Mouse (Mus musculus): Measurements from ENCODE around the gene Kbtbd13. TPM values are rescaled to one million over a fixed set of nuclear protein-coding genes. Genes with fewer than 3 reads are reported as not detected.

Kbtbd13 gene
- total RNA-seq (2017): not detected in 2 replicates

- ATAC-seq (ENCODE audit: extremely low read depth, insufficient number of reproducible peaks, low FRiP score, poor library complexity, severe bottlenecking): no peak
Observed at GRCm38 (mm10) chr9:65391613-65391964, at the start of gene Kbtbd13. Kbtbd13 (minus strand) TSS chr9:65391652.

GRCm38 (mm10) chr9:65435671-65436301, 44.3 kb upstream of the Kbtbd13 start, which contains the start of gene Mtfmt:
Mtfmt (plus strand) TSS chr9:65435782.
- ATAC-seq (ENCODE audit: extremely low read depth, insufficient number of reproducible peaks, low FRiP score, poor library complexity, severe bottlenecking): peak; percentile 89

GRCm38 (mm10) chr9:65435211-65435610, 43.8 kb upstream of the Kbtbd13 start:
- ATAC-seq (ENCODE audit: extremely low read depth, insufficient number of reproducible peaks, low FRiP score, poor library complexity, severe bottlenecking): no peak

GRCm38 (mm10) chr9:65434140-65434539, 42.7 kb upstream of the Kbtbd13 start:
- no peak for ATAC-seq (ENCODE audit: extremely low read depth, insufficient number of reproducible peaks, low FRiP score, poor library complexity, severe bottlenecking)

GRCm38 (mm10) chr9:65432236-65432635, 40.8 kb upstream of the Kbtbd13 start:
- peak; percentile 58; the same call in 1 of the 2 replicates for ATAC-seq (ENCODE audit: extremely low read depth, insufficient number of reproducible peaks, low FRiP score, poor library complexity, severe bottlenecking)

- ATAC-seq (ENCODE audit: extremely low read depth, insufficient number of reproducible peaks, low FRiP score, poor library complexity, severe bottlenecking): no peak
Observed at GRCm38 (mm10) chr9:65430921-65431320, 39.5 kb upstream of the Kbtbd13 start.

GRCm38 (mm10) chr9:65430401-65430800, 38.9 kb upstream of the Kbtbd13 start:
- ATAC-seq (ENCODE audit: extremely low read depth, insufficient number of reproducible peaks, low FRiP score, poor library complexity, severe bottlenecking): no peak

GRCm38 (mm10) chr9:65428003-65428402, 36.6 kb upstream of the Kbtbd13 start:
- no peak for ATAC-seq (ENCODE audit: extremely low read depth, insufficient number of reproducible peaks, low FRiP score, poor library complexity, severe bottlenecking)

GRCm38 (mm10) chr9:65427511-65427910, 36.1 kb upstream of the Kbtbd13 start:
- no peak for ATAC-seq (ENCODE audit: extremely low read depth, insufficient number of reproducible peaks, low FRiP score, poor library complexity, severe bottlenecking)

- no peak for ATAC-seq (ENCODE audit: extremely low read depth, insufficient number of reproducible peaks, low FRiP score, poor library complexity, severe bottlenecking)
Observed at GRCm38 (mm10) chr9:65424393-65424792, 32.9 kb upstream of the Kbtbd13 start.

- no peak for ATAC-seq (ENCODE audit: extremely low read depth, insufficient number of reproducible peaks, low FRiP score, poor library complexity, severe bottlenecking)
Observed at GRCm38 (mm10) chr9:65422760-65423501, 31.5 kb upstream of the Kbtbd13 start, which contains the start of gene Slc51b. Slc51b (minus strand) TSS chr9:65422955.

- ATAC-seq (ENCODE audit: extremely low read depth, insufficient number of reproducible peaks, low FRiP score, poor library complexity, severe bottlenecking): no peak
Observed at GRCm38 (mm10) chr9:65419633-65420032, 28.2 kb upstream of the Kbtbd13 start.

- no peak for ATAC-seq (ENCODE audit: extremely low read depth, insufficient number of reproducible peaks, low FRiP score, poor library complexity, severe bottlenecking)
Observed at GRCm38 (mm10) chr9:65417738-65418137, 26.3 kb upstream of the Kbtbd13 start.

GRCm38 (mm10) chr9:65411326-65411725, 19.9 kb upstream of the Kbtbd13 start:
- no peak for ATAC-seq (ENCODE audit: extremely low read depth, insufficient number of reproducible peaks, low FRiP score, poor library complexity, severe bottlenecking)

GRCm38 (mm10) chr9:65410378-65410777, 18.9 kb upstream of the Kbtbd13 start:
- no peak for ATAC-seq (ENCODE audit: extremely low read depth, insufficient number of reproducible peaks, low FRiP score, poor library complexity, severe bottlenecking)

- ATAC-seq (ENCODE audit: extremely low read depth, insufficient number of reproducible peaks, low FRiP score, poor library complexity, severe bottlenecking): no peak
Observed at GRCm38 (mm10) chr9:65408871-65409295, 17.4 kb upstream of the Kbtbd13 start.

GRCm38 (mm10) chr9:65407861-65408260, 16.4 kb upstream of the Kbtbd13 start:
- ATAC-seq (ENCODE audit: extremely low read depth, insufficient number of reproducible peaks, low FRiP score, poor library complexity, severe bottlenecking): no peak

GRCm38 (mm10) chr9:65407327-65407726, 15.9 kb upstream of the Kbtbd13 start:
- ATAC-seq (ENCODE audit: extremely low read depth, insufficient number of reproducible peaks, low FRiP score, poor library complexity, severe bottlenecking): no peak

- ATAC-seq (ENCODE audit: extremely low read depth, insufficient number of reproducible peaks, low FRiP score, poor library complexity, severe bottlenecking): no peak
Observed at GRCm38 (mm10) chr9:65405184-65405449, 13.7 kb upstream of the Kbtbd13 start.

GRCm38 (mm10) chr9:65404331-65405183, 13.1 kb upstream of the Kbtbd13 start:
- no peak for ATAC-seq (ENCODE audit: extremely low read depth, insufficient number of reproducible peaks, low FRiP score, poor library complexity, severe bottlenecking)
